Mouse (Mus musculus) stomach, postnatal 0 days (tissue): ENCODE measurements at regions not wholly inside any gene's neighbourhood (a gene's known extent, or its start where the extent isn't known, plus 50 kb on each side); places are given as distances from the start of the nearest gene placed in this dataset.
"Not testable (repeated sequence)": the region's sequence is repeated elsewhere in the genome, so short reads cannot be mapped to it uniquely, and the experiment has no call there.

Experiments
- ATAC-seq: fragments of 200-750 bp; cut with Nextera tagmentation; 2 replicates; pipeline ENCODE4 v1.8.0; 2017; ENCODE audit not compliant: low FRiP score, low TSS enrichment
- DNase-seq: peaks from one replicate; pipeline ENCODE4 v3.0.0-alpha.2; 2016; ENCODE audit warnings: low spot score
- H3K27ac ChIP-seq: fragments of 300-500 bp; sonication (generic); replicated peaks from 2 replicates; pipeline ENCODE4 v1.5.1; 2014; ENCODE audit warnings: mild to moderate bottlenecking, control low read depth
- H3K27me3 ChIP-seq: fragments of 300-500 bp; sonication (generic); 2 replicates; pipeline ENCODE4 v1.6.1; 2014; ENCODE audit warnings: low read length; ENCODE audit not compliant: control insufficient read depth, insufficient read depth
- H3K36me3 ChIP-seq: fragments of 300-500 bp; sonication (generic); 2 replicates; pipeline ENCODE4 v1.6.1; 2014; ENCODE audit warnings: low read length, mixed read lengths; ENCODE audit not compliant: control insufficient read depth, insufficient read depth
- H3K4me1 ChIP-seq: fragments of 300-500 bp; sonication (generic); replicated peaks from 2 replicates; pipeline ENCODE4 v1.6.1; 2014; ENCODE audit warnings: antibody characterized with exemption; ENCODE audit not compliant: control insufficient read depth, insufficient read depth
- H3K4me2 ChIP-seq: fragments of 300-500 bp; sonication (generic); replicated peaks from 2 replicates; pipeline ENCODE4 v1.6.1; 2014; ENCODE audit warnings: low read depth, mild to moderate bottlenecking, control low read depth, moderate library complexity
- H3K4me3 ChIP-seq: fragments of 300-500 bp; sonication (generic); 2 replicates; pipeline ENCODE4 v1.5.1; 2014; ENCODE audit warnings: low read depth, low read length, control low read depth
- H3K9ac ChIP-seq: fragments of 300-500 bp; sonication (generic); 2 replicates; pipeline ENCODE4 v1.6.1; 2014; ENCODE audit warnings: mild to moderate bottlenecking, low read length, control low read depth, mixed read lengths
- H3K9me3 ChIP-seq: fragments of 300-500 bp; sonication (generic); 2 replicates; pipeline ENCODE4 v1.6.1; 2016; ENCODE audit warnings: low read length; ENCODE audit not compliant: control insufficient read depth
- CTCF ChIP-seq: IDR thresholded peaks from 2 replicates; pipeline ENCODE4 v1.5.1; 2016; ENCODE audit warnings: antibody characterized with exemption, low read depth, mild to moderate bottlenecking, moderate library complexity
- EP300 ChIP-seq: optimal IDR thresholded peaks from 2 replicates; pipeline ENCODE3; 2016; ENCODE audit warnings: antibody characterized with exemption
- WGBS: fragments of 180-500 bp; shearing (Covaris S2); extraction: QIAGEN DNeasy Blood & Tissue Kit; methylation state at CpG from one replicate; pipeline ENCODE4 v1.1.7; 2014; 5-methylcytosine and 5-hydroxymethylcytosine counted together

- TF ChIP-seq CTCF = peak; percentile 63
- TF ChIP-seq EP300 = no peak
- Histone ChIP-seq H3K27ac (no peak overlapping the region), H3K4me1 (no peaks in the 10 kb centered on the region), H3K36me3 (no peaks in the 10 kb centered on the region), H3K4me3 (no peak overlapping the region), H3K9me3 (no peaks in the 10 kb centered on the region), H3K27me3 (no peaks in the 10 kb centered on the region), H3K4me2 (no peak overlapping the region), H3K9ac (no peak overlapping the region)
- WGBS = 30% methylated on average over 10 of the region's 10 CpGs
- DNase-seq = peak; percentile 21
- no peak; the same call in 1 of the 2 replicates for ATAC-seq
Observed at GRCm38 (mm10) chr2:10701459-10701858, 331.1 kb downstream of the Sfmbt2 start.

DNA sequence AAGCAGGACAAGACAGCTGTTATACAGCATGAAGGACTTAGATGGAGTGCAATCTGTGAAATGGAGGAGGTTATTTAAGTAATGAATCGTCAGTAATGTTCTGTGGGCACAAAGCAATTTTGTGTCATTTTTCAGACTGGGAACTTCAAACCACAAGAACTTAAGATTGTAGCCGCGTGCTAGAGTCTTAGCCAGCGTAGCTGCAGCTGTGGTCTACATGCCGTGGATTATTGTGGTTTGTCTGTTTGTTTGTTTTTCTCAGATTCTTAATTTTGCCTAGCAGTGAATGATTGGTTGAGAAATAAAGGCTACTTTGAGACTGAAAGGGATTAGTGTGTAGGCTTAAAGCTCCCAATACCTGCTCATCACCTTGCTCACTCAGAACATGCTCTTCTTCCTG is 348.1 kb downstream of the Sfmbt2 start:
- TF ChIP-seq EP300 (no peak), CTCF (no peak)
- ATAC-seq = no peak
- 69% methylated on average over 5 of the region's 5 CpGs for WGBS
- Histone ChIP-seq H3K4me3 (no peak overlapping the region), H3K36me3 (no peaks in the 10 kb centered on the region), H3K4me1 (no peaks in the 10 kb centered on the region), H3K9ac (no peak overlapping the region), H3K4me2 (no peak overlapping the region), H3K27me3 (no peaks in the 10 kb centered on the region), H3K27ac (no peak overlapping the region), H3K9me3 (no peaks in the 10 kb centered on the region)
- DNase-seq = no peak

DNA sequence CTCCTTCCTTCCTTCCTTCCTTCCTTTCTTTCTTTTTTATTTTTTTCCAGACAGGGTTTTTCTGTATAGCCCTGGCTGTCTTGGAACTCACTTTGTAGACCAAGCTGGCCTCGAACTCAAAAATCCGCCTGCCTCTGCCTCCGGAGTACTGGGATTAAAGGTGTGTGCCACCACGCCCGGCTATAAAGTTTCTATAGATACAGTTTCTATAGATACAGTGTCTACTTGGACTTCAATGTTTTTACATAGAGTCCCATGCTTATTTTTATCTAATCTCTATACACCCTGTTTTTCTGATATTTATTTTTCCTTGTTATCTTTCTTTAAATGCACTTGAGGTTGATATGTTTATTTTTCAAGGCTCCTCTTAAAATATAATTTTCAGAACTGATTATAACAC is 364.0 kb downstream of the Sfmbt2 start:
- H3K4me2 ChIP-seq, H3K4me3 ChIP-seq, DNase-seq, H3K36me3 ChIP-seq, H3K9me3 ChIP-seq, H3K27me3 ChIP-seq, ATAC-seq, H3K27ac ChIP-seq, H3K4me1 ChIP-seq, H3K9ac ChIP-seq: not testable (repeated sequence)
- WGBS = 90% methylated on average over 5 of the region's 5 CpGs

DNA sequence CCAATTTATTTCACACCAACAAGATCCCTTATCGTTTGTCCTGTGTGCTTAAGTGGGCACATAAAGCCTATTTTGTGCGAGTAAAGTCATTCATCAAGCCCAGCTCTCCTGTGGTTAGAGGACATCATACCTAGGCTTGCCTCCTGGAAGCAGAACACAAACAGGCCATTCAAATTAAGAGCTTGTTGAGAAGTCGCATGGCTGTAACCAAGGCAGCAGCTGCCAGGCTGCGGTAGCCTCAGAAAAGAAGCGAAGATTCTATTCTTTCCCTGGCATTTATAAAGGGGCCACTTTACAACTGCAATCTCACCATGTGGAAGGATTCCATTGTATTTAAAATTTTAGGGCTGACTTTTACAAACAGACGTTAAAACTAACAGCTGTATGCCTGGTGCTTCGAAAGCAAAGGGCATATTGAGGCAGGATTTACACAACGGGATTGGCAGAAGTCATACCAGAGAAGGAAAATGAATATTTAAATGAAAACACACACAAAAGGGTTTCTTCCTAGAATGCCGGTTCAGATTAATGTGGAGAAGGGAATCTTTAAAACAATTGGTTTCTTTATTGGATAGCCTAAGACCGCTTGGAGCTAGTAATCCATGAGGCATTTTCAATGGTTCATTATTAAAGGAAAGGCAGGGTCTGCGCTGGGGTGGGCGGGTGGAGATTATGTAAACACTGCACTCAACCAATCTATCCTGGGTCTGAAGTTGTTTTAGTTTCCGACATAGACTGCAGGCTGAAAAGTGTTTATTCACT is 366.6 kb downstream of the Sfmbt2 start:
- Histone ChIP-seq H3K9me3 (no peaks in the 10 kb centered on the region), H3K27ac (no peak overlapping the region), H3K36me3 (no peaks in the 10 kb centered on the region), H3K4me2 (peak overlapping the region; percentile 36), H3K4me1 (no peaks in the 10 kb centered on the region), H3K27me3 (no peaks in the 10 kb centered on the region), H3K9ac (no peak overlapping the region), H3K4me3 (peak overlapping the region; percentile 15; the same call in 1 of the 2 replicates)
- TF ChIP-seq CTCF (no peak), EP300 (no peak)
- ATAC-seq (no peak; the same call in 1 of the 2 replicates), DNase-seq (no peak)
- WGBS = 26% methylated on average over 13 of the region's 13 CpGs

DNA sequence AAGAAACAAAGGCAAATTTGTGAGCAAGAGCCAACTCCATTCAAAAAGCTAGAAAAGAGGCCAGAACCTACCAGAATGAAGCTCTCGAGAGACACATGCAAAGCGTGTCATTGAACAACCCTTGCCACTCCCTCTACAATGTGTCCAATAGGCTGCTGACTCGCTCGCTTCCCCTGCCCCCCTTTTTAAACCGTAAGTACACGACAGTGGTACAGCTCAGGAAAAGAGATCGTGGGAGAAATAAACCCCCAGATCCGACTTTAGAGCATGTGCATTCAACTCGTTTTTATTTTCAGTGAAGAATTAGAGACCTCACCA is 367.1 kb downstream of the Sfmbt2 start:
- Histone ChIP-seq H3K9ac (no peak overlapping the region), H3K4me3 (peak overlapping the region; percentile 15; the same call in 1 of the 2 replicates), H3K4me1 (no peaks in the 10 kb centered on the region), H3K36me3 (no peaks in the 10 kb centered on the region), H3K4me2 (peak overlapping the region; percentile 36), H3K9me3 (no peaks in the 10 kb centered on the region), H3K27me3 (no peaks in the 10 kb centered on the region), H3K27ac (no peak overlapping the region)
- no peak for TF ChIP-seq EP300
- DNase-seq (no peak), ATAC-seq (no peak; the same call in 1 of the 2 replicates)
- 31% methylated on average over 9 of the region's 9 CpGs for WGBS

DNA sequence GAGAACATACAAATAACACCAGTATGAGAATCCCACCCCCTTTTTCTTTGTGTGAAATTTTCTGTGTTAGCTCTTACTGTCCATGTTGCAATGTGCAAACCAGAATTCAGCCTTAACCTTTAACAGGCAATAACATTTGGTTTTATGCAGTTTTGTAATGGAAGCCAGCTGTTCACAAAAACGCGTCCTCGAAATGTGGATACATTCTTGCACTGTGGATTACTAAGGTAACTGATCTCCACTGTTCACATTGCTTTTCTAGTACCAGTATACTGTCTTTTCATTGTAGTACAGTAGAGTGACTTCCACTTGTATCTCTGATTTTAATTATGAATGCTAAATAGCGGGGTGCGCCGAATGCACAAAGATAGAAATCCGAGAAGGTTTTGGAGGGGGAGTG is 374.8 kb downstream of the Sfmbt2 start:
- H3K4me2 ChIP-seq = no peak overlapping the region
- ATAC-seq (no peak), DNase-seq (no peak)
- no peak overlapping the region for H3K27ac ChIP-seq
- no peaks in the 10 kb centered on the region for H3K4me1 ChIP-seq
- 63% methylated on average over 7 of the region's 7 CpGs for WGBS
- no peaks in the 10 kb centered on the region for H3K36me3 ChIP-seq
- no peak overlapping the region for H3K4me3 ChIP-seq
- H3K27me3 ChIP-seq = no peaks in the 10 kb centered on the region
- no peak overlapping the region for H3K9ac ChIP-seq
- TF ChIP-seq EP300 (no peak), CTCF (no peak)
- H3K9me3 ChIP-seq = no peaks in the 10 kb centered on the region
